Mouse (Mus musculus): ENCODE results near the gene Elavl3.

The Elavl3 gene

GRCm38 (mm10) chr9:22002194-22003162, 49.3 kb downstream of the Elavl3 start, which contains the start of the genes Ccdc151 and Prkcsh:
Gene Ccdc151, minus strand, starts transcription at chr9:22002634.
Gene Prkcsh, plus strand, starts transcription at chr9:22002806.
- DNase-seq, result peak; percentile 99

- DNase-seq, result no peak
Observed at GRCm38 (mm10) chr9:22001633-22002032, 50.2 kb downstream of the Elavl3 start.

GRCm38 (mm10) chr9:22000296-22000695, 51.5 kb downstream of the Elavl3 start:
- no peak for DNase-seq

- no peak for DNase-seq
Observed at GRCm38 (mm10) chr9:21996178-21996867, 55.5 kb downstream of the Elavl3 start.

- DNase-seq, result no peak
Observed at GRCm38 (mm10) chr9:21992227-21992626, 59.6 kb downstream of the Elavl3 start.

GRCm38 (mm10) chr9:21989230-21990110, 62.4 kb downstream of the Elavl3 start, which contains the start of gene Rgl3:
Gene Rgl3, minus strand, starts transcription at chr9:21989446.
- peak; percentile 87 for DNase-seq

- peak; percentile 79 for DNase-seq
Observed at GRCm38 (mm10) chr9:21988421-21989101, 63.3 kb downstream of the Elavl3 start.

GRCm38 (mm10) chr9:21987592-21988342, 64.1 kb downstream of the Elavl3 start:
- DNase-seq, result peak; percentile 20

- DNase-seq, result no peak
Observed at GRCm38 (mm10) chr9:21983911-21984310, 67.9 kb downstream of the Elavl3 start.

- peak; percentile 28 for DNase-seq
Observed at GRCm38 (mm10) chr9:21978398-21979128, 73.3 kb downstream of the Elavl3 start.

GRCm38 (mm10) chr9:21977972-21978371, 73.9 kb downstream of the Elavl3 start:
- peak; percentile 54 for DNase-seq

GRCm38 (mm10) chr9:21977331-21977730, 74.5 kb downstream of the Elavl3 start:
- DNase-seq, result no peak

GRCm38 (mm10) chr9:21976626-21977175, 75.1 kb downstream of the Elavl3 start:
- no peak for DNase-seq

GRCm38 (mm10) chr9:21969304-21969703, 82.5 kb downstream of the Elavl3 start:
- no peak for DNase-seq

- DNase-seq, result no peak
Observed at GRCm38 (mm10) chr9:21968883-21969282, 82.9 kb downstream of the Elavl3 start.

Measured in kidney, adult 18-20 months (tissue).